Mouse (Mus musculus) thymus, adult 18-20 months (tissue): ENCODE data around the gene Prnp.
A peak's percentile ranks its signal among the peaks of the same experiment; 100 is the strongest.

Experiments
- DNase-seq, 2 experiments: peaks; one replicate each; pipeline ENCODE4 v3.0.0; 2022; ENCODE audit warnings: mixed read lengths in 2 of 2

The Prnp gene

GRCm38 (mm10) chr2:131907311-131907710, 2.4 kb upstream of the Prnp start:
- no peak for DNase-seq

GRCm38 (mm10) chr2:131908351-131908861, 1.3 kb upstream of the Prnp start:
- no peak for DNase-seq

DNA sequence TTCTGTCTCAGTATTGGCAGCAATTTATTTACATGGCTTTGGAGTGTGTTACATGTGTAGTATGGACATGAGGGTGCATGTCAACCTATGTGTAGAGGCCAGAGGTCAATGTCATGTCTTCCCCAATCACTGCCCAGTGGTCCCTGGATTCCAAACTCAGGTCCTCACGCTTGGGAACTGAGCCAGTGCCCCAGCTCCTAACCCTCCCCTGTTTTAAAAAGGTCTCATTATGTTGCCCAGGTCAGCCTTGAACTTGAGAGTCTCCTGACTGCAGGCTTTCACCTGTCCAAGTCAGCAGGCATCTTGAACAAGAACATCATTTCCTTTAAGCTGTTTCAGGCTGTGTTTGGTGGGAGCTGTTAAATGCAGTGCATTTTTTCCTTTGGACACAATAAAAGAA, 822 bp upstream of the Prnp start:
- DNase-seq = no peak

- no peak for DNase-seq
These were observed 1.1 kb downstream of the Prnp start for GRCm38 (mm10) chr2:131910847-131911246.

DNA sequence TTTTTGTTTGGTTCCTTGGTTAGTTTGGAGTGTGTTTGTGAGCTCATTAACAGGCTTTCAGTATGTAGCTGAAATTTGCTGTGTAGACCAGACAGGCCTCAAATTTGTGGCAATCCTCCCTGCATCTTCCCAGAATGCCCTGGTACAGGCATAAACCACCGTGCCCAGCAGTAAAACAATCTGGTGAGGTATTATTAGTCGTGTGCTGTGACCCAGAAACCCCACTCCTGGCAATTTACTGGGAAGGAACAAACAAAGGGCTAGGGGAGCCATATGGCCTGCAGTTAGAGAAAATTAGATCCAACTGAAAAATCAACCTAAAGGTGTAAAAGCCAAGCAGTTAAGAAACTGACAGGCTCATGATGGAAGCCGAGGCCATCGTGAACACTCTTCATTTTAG, 1.6 kb downstream of the Prnp start:
- no peak for DNase-seq

- DNase-seq = no peak
These were observed 3.0 kb downstream of the Prnp start for GRCm38 (mm10) chr2:131912526-131913258.

DNA sequence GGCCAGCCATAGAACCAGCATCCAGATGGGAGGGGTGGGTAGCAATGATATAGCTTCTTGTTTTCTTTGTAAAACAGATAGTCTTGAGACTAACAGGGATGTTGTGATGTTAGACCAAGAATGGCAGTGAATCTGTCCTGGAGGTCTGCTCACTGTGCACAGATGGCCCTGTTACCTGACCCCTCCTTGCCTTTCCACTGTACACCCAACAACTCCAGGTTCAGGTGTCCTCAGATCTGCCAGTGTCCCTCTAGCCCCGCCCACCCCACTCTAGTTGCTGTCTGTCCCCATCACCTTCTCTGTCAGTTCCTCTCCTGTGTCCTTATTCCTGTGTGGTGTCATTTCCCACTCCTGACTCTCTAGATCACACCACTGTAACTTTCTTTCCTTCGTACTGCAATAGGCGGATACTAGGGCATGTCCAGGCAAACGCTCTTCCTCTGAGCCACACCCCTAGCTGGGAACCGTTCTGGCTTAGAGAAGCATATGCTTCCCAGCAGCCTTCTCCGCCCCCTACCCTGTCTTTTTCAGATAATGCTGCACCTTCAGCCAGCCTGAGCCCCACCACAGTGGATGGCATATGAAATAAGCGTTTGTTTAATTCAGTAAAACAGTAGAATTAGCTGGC, 22.7 kb downstream of the Prnp start:
- DNase-seq = no peak

- no peak for DNase-seq
These were observed 23.3 kb downstream of the Prnp start for GRCm38 (mm10) chr2:131933013-131933412.

DNA sequence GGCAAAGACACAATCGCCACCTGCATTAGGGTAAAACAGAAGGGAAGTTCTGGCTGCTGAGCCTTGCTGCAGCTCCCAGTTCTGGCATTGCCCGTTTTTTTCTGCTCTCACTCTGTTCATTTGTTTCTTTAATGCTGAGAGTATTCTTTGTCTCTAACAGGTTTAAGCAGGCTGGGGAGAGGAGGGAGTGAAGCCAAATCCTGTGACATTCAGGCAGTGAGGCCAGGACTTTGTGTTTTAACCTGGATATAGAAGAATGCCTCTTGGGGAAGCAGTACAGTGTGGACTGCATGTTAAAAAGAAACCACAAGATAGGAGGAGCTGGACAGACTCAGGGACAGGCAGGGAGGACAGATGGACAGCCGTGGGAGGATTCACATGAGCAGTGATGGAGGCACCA, 23.9 kb downstream of the Prnp start:
- no peak for DNase-seq

GRCm38 (mm10) chr2:131934243-131934642, 24.5 kb downstream of the Prnp start:
- DNase-seq = no peak

- DNase-seq = no peak
These were observed 25.8 kb downstream of the Prnp start for GRCm38 (mm10) chr2:131935390-131936105.

GRCm38 (mm10) chr2:131936410-131936809, 26.7 kb downstream of the Prnp start:
- no peak for DNase-seq

DNA sequence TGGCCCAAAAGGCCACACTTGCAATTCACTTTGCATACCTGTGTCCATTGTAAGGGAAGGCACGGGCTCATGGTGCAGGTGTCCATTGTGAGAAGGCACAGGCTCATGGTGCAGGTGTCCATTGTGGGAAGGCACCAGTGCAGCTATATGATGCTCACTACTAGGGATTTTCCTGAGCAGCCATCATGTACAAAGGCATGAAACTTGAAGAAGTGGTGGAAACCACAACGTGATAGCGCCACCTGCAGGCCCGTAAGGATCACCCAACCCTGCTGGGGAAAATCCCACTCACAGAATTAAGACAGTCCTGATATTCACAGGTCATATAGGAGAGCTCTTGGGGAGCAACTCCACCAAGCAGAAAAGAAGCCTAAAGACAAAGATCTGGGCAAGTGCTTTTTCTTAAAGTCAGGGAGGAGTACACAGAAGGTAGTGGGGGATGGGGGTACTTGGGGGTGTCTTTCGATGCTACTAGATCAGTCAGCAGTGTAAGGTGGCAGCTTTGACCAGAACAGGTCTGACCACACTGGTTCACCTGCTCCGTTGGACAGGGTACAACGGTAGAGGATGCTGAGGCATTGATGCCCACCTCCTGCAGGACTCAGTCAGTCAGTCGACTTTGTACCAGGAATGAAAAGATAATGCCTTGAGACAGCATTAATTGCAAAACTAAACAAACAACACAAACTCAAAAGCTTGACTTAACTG, 29.8 kb downstream of the Prnp start:
- no peak for DNase-seq

- no peak for DNase-seq
These were observed 30.8 kb downstream of the Prnp start for GRCm38 (mm10) chr2:131940506-131940905.

DNA sequence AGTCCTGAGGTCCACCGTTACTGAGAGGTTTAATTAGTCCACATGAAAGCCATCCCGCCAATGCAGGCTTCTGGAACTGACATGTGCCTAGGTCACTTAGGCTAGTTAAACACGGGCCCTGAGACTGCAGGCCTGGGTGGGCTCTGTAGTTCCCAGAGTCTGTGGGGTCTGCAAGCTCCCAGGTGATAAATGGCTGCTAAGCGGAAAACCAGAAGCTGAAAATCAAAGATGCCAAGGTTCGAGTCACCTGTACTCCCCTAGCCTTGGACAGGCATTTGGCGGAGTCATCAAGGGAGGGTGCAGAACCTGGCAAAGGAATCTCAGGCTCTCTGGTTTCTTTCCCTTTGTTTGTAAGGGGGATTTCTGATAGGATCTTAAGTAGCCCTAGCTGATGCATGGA, 31.8 kb downstream of the Prnp start:
- no peak for DNase-seq

GRCm38 (mm10) chr2:131944370-131944769, 34.6 kb downstream of the Prnp start:
- DNase-seq = no peak

- no peak for DNase-seq
These were observed 35.5 kb downstream of the Prnp start for GRCm38 (mm10) chr2:131945225-131945624.

DNA sequence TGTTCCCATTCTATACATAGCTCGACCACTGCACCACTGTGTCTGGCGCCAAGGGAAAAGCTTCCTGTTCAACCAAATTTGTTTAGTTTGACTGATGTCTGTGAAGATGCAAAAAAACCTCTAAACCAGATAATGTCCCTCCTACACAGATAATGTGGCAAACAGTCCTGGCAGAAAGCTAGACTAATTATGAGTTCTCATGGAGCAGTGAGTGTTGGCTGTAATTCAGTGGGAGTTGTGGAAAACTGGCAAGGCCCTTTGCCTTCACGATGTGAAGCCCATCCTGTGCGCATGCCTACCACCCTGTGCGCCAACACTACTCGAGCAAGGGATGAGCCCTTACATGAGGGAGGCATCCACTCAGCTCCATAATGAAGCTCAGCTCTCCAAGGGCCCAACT, 36.0 kb downstream of the Prnp start:
- no peak for DNase-seq

DNA sequence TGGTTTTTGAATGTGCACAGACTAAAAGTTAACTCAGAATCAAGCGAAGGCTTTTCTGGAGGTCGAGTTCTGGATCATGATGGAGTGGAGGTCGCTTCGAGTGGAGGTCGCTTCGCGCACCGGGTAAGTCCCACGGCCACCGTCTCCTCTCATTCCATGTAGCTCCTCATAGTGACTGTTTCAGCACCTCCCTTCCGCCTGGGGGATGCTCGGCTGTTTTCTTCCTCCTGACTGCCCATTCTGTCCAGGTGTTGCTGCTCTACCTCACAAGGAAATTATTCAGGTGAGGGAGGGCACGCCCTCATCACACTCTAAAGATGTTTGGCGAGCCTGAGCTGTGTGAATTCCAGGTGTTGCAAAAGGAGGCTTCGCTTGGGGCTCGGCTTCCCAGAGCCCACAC, 36.6 kb downstream of the Prnp start:
- DNase-seq = peak in 1 of 2 experiments; percentile 1

DNA sequence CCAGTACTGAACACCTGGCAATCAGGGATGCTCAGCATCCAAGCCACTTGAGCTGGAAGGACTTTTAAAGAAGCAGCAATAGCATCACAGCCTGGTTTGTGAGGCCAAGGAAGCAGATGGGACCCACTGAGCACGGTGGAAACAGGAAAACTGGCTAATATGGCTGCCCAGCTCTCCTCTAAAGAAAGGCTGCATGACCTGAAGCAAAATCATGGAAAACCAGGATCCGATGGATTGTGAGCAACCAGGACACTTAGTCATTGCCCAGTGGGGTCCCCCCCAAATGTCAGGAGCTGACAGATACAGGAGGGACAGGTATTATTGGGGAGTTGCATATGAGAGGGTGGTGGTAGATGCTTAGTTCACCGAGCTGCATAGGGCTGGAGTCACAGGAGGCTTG, 38.4 kb downstream of the Prnp start:
- no peak for DNase-seq

DNA sequence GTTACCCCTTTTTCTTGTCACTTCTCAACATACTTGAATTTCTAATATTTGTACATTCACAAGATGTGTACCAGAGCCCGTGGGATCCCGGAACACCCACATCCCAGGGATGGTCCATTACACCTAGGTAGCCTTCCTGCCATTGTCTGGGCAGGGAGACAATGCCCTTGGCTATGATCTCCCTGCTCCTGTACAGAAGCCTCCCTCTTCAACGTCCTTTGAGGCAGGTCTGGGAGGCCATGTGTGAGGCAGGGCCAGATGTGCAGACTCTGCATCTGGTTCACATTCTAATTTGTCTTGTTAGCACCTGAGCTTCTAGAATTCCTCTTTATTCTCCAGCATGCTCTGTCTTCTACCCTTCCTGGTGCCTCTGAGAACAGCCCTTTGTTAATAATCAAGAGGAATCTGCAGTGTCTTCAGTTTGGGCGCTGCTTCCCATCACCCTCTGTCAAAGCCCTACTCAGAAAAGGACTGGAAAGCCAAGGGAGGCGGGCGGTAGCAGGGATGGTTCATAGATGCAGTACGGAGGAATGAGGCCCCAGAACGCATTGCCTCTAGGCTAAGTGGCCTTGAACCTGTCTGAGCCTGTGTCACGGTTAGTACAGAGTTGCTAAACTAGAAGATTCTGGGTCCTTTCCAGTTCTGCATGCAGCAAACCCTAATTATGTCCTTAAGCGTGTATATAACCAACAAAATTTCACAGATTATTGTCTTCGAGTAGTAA, 39.4 kb downstream of the Prnp start:
- DNase-seq = no peak
